Mouse (Mus musculus) adrenal gland, postnatal 10 days (tissue): Measurements from ENCODE around the gene Hgfac. TPM values are rescaled to one million over a fixed set of nuclear protein-coding genes. Genes with fewer than 3 reads are reported as not detected.

Experiments
- DNase-seq: peaks from one replicate; pipeline ENCODE4 v3.0.0; 2021; ENCODE audit warnings: mixed read lengths
- total RNA-seq, 2 experiments: library from RNA; stranded (reverse); gene quantifications; 2 replicates each; pipeline ENCODE4 v1.2.3; 2021

Hgfac gene
- total RNA-seq, 2 experiments from 2014 or later, result 41.3 to 90.3 TPM

- DNase-seq, result no peak
These were observed 3.9 kb upstream of the Hgfac start for GRCm38 (mm10) chr5:35037438-35037837.

DNA sequence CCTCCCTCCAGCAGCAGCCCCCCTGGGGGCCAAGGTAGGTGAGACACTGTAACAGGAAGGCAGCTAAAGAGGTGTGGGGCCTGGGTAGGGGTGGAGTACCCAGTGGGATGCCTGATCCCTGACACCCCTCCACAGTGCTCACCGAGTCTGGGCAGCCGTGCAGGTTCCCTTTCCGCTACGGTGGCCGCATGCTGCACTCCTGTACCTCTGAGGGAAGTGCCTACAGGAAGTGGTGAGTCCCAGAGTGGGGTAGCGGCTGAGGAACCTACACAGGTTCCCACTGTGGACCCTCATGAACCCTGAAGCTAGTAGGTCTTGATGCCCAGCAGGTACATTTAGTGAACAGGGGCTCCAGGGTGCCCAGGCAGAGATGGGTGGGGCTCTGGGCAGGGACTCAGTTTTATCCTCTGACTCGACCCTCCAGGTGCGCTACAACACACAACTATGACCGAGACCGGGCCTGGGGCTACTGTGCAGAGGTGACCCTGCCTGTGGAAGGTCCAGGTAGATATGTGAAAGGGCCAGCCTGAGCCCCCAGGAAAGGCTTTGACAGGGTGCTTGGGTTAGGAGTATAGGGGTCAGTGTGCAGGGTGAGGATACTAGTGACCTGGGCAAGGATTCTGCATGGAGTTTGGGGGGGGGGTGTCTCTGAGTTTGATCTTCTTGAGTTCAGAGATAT lies 1.3 kb downstream of the Hgfac start:
- DNase-seq, result no peak

- peak; percentile 84 for DNase-seq
These were observed 1.8 kb downstream of the Hgfac start for GRCm38 (mm10) chr5:35043110-35043451.

GRCm38 (mm10) chr5:35050541-35050940 lies 9.2 kb downstream of the Hgfac start:
- DNase-seq, result no peak

DNA sequence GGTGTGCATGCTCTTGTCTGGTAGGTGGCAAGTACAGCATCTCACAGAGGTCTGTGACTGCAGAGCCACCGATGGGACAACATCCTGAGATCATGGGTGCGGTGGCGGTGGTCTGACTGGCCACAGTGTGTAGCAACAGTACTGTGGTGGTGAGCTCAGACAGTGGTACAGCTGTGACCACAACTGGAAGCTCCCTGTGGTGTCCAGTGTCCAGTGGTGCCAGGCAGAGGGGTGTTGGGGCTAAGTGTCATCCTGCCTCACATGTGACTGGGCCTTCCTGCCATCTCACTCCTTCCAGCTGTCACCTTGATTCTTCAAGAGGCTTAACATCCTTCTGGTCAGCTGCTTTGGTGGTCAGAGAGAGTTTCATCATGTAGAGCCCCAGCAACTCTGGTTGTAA lies 13.3 kb downstream of the Hgfac start:
- no peak for DNase-seq

DNA sequence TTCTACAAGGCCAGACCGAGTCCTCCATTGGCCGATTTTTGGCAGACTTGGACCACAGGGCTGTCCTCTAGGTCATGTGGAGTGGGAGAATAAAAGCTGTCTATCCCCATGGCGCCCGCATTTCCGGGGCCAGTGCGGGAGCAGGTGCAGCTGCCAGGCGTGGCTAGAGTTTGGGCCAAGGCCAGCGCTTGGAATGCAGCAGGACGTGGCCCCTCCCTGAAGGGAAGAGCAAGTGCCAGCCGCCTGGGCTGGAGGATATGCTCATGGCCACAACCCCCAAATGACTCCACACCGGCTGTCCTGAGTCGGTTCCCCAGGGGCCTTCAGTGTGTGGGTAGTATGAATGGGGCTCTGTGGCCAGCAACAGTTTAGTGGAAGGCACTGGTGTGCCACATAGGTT lies 13.8 kb downstream of the Hgfac start:
- peak; percentile 84 for DNase-seq

- peak; percentile 79 for DNase-seq
These were observed 15.5 kb downstream of the Hgfac start, which contains the start of gene Dok7 for GRCm38 (mm10) chr5:35056604-35057432. Dok7 (plus strand) TSS chr5:35056766.

DNA sequence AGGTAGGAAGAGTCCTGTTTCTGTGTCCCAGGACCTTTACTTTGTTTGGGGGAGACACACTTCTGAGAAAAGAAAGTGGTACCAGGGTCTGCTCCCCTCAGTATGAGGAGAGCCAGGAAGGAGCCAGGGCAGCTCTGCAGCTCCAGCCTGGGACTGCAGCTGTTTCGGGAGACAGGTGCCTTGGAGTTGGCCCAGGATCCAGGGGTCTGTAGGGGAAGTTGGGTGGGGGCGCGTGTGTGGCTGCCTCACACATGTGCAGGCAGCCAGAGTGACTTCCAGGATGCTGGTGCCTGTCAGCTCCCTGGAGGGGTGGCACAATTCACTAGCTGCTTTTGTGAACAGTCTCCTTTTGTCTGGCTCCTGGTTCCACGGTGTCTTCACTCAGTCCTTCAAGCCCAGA lies 16.3 kb downstream of the Hgfac start:
- no peak for DNase-seq

DNA sequence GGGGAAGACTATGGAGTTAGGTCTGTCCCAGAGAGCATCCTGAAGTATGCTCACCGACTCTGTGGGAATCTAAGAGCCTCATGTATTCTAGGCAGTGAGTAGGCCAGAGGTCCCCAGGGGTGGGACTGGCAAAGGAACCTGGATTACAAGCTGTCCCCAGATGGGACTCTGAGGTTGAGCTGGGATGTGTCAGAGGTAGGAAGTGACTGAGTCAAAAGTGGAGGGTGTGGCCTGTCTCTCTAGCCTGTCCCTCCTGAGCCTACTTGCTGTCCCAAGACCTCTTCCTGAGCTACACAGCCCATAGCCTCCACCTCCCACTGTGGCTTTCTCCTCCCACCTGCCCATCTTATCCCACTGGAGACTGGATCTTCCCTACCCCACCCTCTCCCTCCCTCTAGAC lies 16.9 kb downstream of the Hgfac start:
- no peak for DNase-seq

DNA sequence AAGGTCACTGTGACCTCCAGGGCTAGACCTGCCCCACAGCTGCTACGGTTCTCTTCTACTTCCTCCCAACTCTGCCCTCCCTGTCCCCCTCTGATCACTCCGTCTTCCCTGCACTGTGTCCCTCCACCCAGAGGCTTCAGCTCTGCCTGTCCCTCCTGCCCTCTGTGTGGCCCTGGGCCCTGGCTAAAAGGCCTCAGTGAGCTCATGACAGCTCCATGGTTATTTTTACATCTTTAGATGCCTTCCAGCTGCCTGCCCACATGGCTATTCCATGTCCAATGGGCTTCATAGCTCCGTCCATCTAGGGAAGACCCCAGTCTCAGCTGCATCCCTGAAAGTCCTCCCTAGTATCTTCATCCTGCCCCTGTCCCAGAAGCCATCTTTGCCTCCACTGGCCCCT lies 18.8 kb downstream of the Hgfac start:
- no peak for DNase-seq

DNA sequence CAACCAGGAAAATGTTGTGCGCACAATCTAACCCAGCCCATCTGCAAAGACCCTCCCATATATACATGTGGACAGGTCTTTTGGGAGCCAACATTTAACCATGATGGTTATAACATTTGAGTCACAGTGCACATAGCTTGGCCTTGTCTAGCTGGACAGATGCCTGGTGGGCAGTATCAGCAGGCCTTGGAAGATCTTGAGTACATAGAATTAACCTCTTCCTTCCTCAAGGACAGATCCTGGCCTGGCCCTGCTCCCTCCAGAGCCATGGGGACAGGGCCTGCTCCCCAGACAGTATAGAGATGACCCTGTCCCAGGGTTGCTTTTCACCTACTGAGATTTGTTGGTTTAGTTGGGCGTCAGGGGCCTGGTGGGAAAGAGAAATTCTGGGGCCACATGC lies 28.5 kb downstream of the Hgfac start:
- DNase-seq, result no peak

DNA sequence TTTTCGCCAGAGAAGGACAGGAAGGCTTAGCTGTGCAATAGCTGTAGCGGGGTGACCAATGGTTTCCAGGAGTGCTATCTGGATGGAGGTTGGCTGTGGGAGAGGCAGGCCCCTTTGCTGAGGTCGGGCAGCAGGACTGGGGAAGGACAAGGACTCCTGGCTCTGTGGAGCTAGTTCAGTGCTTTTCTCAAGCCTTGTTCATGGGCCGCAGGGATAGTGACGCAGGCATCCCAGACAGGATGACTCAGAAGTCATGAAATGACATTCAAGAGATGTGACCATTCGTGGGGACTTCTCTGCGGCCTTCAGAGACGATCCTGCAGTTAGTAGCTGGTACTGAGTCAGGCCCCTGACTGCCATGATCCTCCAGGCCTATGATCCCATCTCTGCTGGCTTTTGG lies 29.0 kb downstream of the Hgfac start:
- DNase-seq, result peak; percentile 54

- no peak for DNase-seq
These were observed 29.6 kb downstream of the Hgfac start for GRCm38 (mm10) chr5:35070953-35071352.

- no peak for DNase-seq
These were observed 30.5 kb downstream of the Hgfac start for GRCm38 (mm10) chr5:35071855-35072254.

- no peak for DNase-seq
These were observed 31.9 kb downstream of the Hgfac start for GRCm38 (mm10) chr5:35073235-35073634.

DNA sequence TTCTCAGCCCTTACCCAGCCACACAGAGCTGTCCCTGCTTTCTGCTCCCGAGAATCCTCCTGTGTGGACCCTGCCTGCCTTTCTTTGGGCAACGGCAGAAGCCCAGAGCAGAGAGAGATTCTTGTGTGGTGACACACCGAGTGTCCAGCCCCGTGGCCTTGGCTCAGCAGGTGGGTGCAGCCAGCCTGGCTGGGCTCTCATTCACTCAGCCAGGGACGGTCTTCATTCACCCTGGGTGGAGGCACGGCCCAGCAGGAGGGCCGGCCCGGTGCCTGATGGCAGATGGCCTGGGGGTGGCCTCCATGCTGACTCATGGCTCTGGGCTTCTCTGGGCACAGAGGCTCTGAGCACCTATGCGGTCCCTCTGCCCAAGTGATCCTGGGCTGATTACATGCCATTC lies 32.7 kb downstream of the Hgfac start:
- DNase-seq, result peak; percentile 83

- DNase-seq, result no peak
These were observed 35.1 kb downstream of the Hgfac start for GRCm38 (mm10) chr5:35076369-35076768.

DNA sequence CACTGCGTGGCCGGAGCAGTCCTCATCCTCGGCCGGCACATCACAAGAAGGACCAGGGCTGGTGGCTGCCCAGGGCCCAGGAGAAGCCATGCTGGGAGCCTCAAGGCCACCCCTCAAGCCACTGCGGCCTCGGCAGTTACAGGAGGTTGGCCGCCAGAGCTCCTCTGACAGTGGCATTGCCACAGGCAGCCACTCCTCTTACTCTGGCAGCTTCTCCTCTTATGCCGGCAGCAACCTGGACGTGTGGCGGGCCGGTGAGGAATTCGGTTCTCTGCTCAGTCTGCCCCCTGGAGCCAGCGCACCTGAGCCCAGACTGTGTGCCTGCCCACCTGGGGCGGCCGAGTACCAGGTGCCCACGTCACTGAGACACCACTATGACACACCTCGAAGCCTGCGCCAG lies 37.8 kb downstream of the Hgfac start:
- DNase-seq, result peak; percentile 40

- DNase-seq, result no peak
These were observed 43.6 kb downstream of the Hgfac start for GRCm38 (mm10) chr5:35084913-35085312.

GRCm38 (mm10) chr5:35088785-35089613 lies 47.7 kb downstream of the Hgfac start:
- peak; percentile 91 for DNase-seq

DNA sequence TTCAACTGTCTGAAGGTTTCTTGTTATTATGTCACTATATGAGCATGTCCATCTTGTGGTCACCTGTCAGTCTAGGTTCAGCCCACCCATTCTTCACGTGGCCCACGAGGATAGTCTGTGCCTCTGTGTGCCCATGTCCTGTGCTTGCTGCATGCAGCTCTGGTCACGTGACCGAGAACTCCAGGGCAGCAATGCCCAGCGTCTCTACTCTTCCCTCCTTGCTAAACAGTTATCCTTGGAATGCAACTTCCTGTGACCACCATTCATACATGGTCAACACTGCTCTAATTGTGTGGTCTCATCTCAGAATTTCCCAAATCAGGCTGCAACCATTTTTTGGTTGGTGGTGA lies 48.3 kb downstream of the Hgfac start:
- DNase-seq, result no peak

- no peak for DNase-seq
These were observed 50.3 kb downstream of the Hgfac start for GRCm38 (mm10) chr5:35091636-35092035.
